Mouse (Mus musculus) urinary bladder, adult 2 months (tissue): Measurements from ENCODE around the gene Gpc4. TPM values are rescaled to one million over a fixed set of nuclear protein-coding genes. Genes with fewer than 3 reads are reported as not detected.

Experiments used
- DNase-seq: peaks from one replicate; pipeline ENCODE4 v3.0.0; 2022; ENCODE audit warnings: low spot score
- polyA plus RNA-seq: library from polyadenylated mRNA; depleted of rRNA; stranded (reverse); fragments of >200 nt; gene quantifications from 2 replicates; pipeline ENCODE4 v1.2.3, GENCODE M21; 2012; rRNA removed

Gpc4 gene
- 49.9 and 66.6 TPM in 2 replicates for polyA plus RNA-seq

GRCm38 (mm10) chrX:52164738-52165554, at the start of gene Gpc4:
Gene Gpc4, minus strand, starts transcription at chrX:52165252.
- peak; percentile 53 for DNase-seq

- no peak for DNase-seq
Measured at GRCm38 (mm10) chrX:52212846-52213245, 47.8 kb upstream of the Gpc4 start.

- no peak for DNase-seq
Measured at GRCm38 (mm10) chrX:52199836-52200235, 34.8 kb upstream of the Gpc4 start.

- DNase-seq: no peak
Measured at GRCm38 (mm10) chrX:52193311-52193968, 28.4 kb upstream of the Gpc4 start.

- no peak for DNase-seq
Measured at GRCm38 (mm10) chrX:52189094-52189493, 24.0 kb upstream of the Gpc4 start.

GRCm38 (mm10) chrX:52183551-52184442, 18.7 kb upstream of the Gpc4 start:
- no peak for DNase-seq

GRCm38 (mm10) chrX:52181401-52181800, 16.3 kb upstream of the Gpc4 start:
- DNase-seq: no peak

- DNase-seq: no peak
Measured at GRCm38 (mm10) chrX:52177067-52177466, 12.0 kb upstream of the Gpc4 start.

GRCm38 (mm10) chrX:52167519-52168244, 2.6 kb upstream of the Gpc4 start:
- DNase-seq: no peak

GRCm38 (mm10) chrX:52165555-52165938, 495 bp upstream of the Gpc4 start:
- DNase-seq: no peak

GRCm38 (mm10) chrX:52164134-52164737, 816 bp downstream of the Gpc4 start:
- peak; percentile 24 for DNase-seq

GRCm38 (mm10) chrX:52163418-52164133, 1.5 kb downstream of the Gpc4 start:
- DNase-seq: peak; percentile 26

- no peak for DNase-seq
Measured at GRCm38 (mm10) chrX:52162756-52163155, 2.3 kb downstream of the Gpc4 start.

GRCm38 (mm10) chrX:52162206-52162605, 2.8 kb downstream of the Gpc4 start:
- no peak for DNase-seq

- DNase-seq: no peak
Measured at GRCm38 (mm10) chrX:52159621-52160020, 5.4 kb downstream of the Gpc4 start.

GRCm38 (mm10) chrX:52155408-52155953, 9.6 kb downstream of the Gpc4 start:
- DNase-seq: no peak

GRCm38 (mm10) chrX:52154821-52155220, 10.2 kb downstream of the Gpc4 start:
- DNase-seq: no peak

GRCm38 (mm10) chrX:52153451-52153850, 11.6 kb downstream of the Gpc4 start:
- no peak for DNase-seq

GRCm38 (mm10) chrX:52152961-52153360, 12.1 kb downstream of the Gpc4 start:
- DNase-seq: no peak

GRCm38 (mm10) chrX:52151555-52151954, 13.5 kb downstream of the Gpc4 start:
- DNase-seq: no peak
